Mouse (Mus musculus) embryonic fibroblast, embryonic 13.5 days (primary cell): ENCODE data around the gene Galnt2. TPM values are rescaled to one million over a fixed set of nuclear protein-coding genes. Genes with fewer than 3 reads are reported as not detected.

Experiments used
- H3K27ac ChIP-seq: 2 replicates; pipeline ENCODE4 v1.5.1; 2012; ENCODE audit warnings: low read length, control low read depth, inconsistent platforms; ENCODE audit not compliant: insufficient read depth
- H3K4me1 ChIP-seq: 2 replicates; pipeline ENCODE4 v1.6.1; 2011; ENCODE audit warnings: low read length; ENCODE audit not compliant: control insufficient read depth, insufficient read depth
- H3K4me3 ChIP-seq: 2 replicates; pipeline ENCODE4 v1.5.1; 2011; ENCODE audit warnings: mild to moderate bottlenecking, control low read depth, low read length; ENCODE audit not compliant: insufficient read depth
- CTCF ChIP-seq: IDR thresholded peaks from 2 replicates; pipeline ENCODE4 v1.5.1; 2011; ENCODE audit warnings: mild to moderate bottlenecking, control low read depth, low read length, moderate library complexity, borderline replicate concordance; ENCODE audit not compliant: insufficient read depth
- POLR2A ChIP-seq: IDR thresholded peaks from 2 replicates; pipeline ENCODE4 v1.6.1; 2011; ENCODE audit warnings: low read depth, mild to moderate bottlenecking, control low read depth, low read length, moderate library complexity
- polyA plus RNA-seq: library from polyadenylated mRNA; stranded (reverse); fragments of >200 nt; gene quantifications from 2 replicates; pipeline ENCODE4 v1.2.4, GENCODE M21; 2011; ENCODE audit warnings: low read depth; ENCODE audit not compliant: missing spikeins, insufficient read length

Gene Galnt2
- polyA plus RNA-seq, 1 experiment: 20.3 TPM

- TF ChIP-seq POLR2A (peak; percentile 72), CTCF (no peak)
- peak overlapping the region; percentile 73 for H3K4me3 ChIP-seq
- no peaks in the 10 kb centered on the region for H3K4me1 ChIP-seq
- peak overlapping the region; percentile 41 for H3K27ac ChIP-seq
These were observed 491 bp downstream of the Galnt2 start for GRCm38 (mm10) chr8:124231485-124232279.

DNA sequence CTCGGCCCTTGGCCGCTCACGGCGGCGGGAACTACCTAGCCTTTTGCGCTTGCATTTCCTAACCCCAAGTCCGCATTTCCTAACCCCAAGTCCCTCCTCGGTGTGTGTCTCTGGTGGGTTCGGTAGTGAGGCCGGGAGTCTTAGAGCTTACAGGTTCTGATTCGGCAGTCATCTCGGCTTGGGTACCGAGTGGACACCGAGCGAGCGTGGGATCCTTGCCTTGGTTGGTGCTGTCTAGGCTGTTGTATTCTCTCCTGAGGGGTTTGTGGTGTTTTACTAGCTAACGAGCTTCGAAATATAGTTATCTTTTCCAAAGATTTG lies 1.0 kb downstream of the Galnt2 start:
- 0 out of 2 replicates have a peak overlapping the region, but pooled peaks have one; percentile 10 for H3K27ac ChIP-seq
- peak overlapping the region; percentile 73 for H3K4me3 ChIP-seq
- TF ChIP-seq POLR2A (no peak), CTCF (no peak)
- no peaks in the 10 kb centered on the region for H3K4me1 ChIP-seq

GRCm38 (mm10) chr8:124234496-124234895 lies 3.3 kb downstream of the Galnt2 start:
- no peak overlapping the region for H3K4me3 ChIP-seq
- no peaks in the 10 kb centered on the region for H3K4me1 ChIP-seq
- TF ChIP-seq POLR2A (no peak), CTCF (no peak)
- no peak overlapping the region for H3K27ac ChIP-seq

GRCm38 (mm10) chr8:124235536-124235935 lies 4.3 kb downstream of the Galnt2 start:
- no peak overlapping the region for H3K27ac ChIP-seq
- H3K4me1 ChIP-seq: peaks cover 1% of the 10 kb centered on the region
- TF ChIP-seq CTCF (no peak), POLR2A (no peak)
- no peak overlapping the region for H3K4me3 ChIP-seq

GRCm38 (mm10) chr8:124239350-124239749 lies 8.2 kb downstream of the Galnt2 start:
- Histone ChIP-seq H3K27ac (no peak overlapping the region), H3K4me3 (no peak overlapping the region), H3K4me1 (peaks cover 4% of the 10 kb centered on the region)
- TF ChIP-seq POLR2A: no peak
- TF ChIP-seq CTCF: no peak

GRCm38 (mm10) chr8:124240932-124241331 lies 9.7 kb downstream of the Galnt2 start:
- no peak overlapping the region for H3K4me3 ChIP-seq
- TF ChIP-seq CTCF (no peak), POLR2A (no peak)
- no peak overlapping the region for H3K27ac ChIP-seq
- peaks cover 4% of the 10 kb centered on the region for H3K4me1 ChIP-seq

GRCm38 (mm10) chr8:124242208-124242607 lies 11.0 kb downstream of the Galnt2 start:
- no peak overlapping the region for H3K4me3 ChIP-seq
- peaks cover 4% of the 10 kb centered on the region for H3K4me1 ChIP-seq
- TF ChIP-seq CTCF: no peak
- TF ChIP-seq POLR2A: no peak
- H3K27ac ChIP-seq: no peak overlapping the region

DNA sequence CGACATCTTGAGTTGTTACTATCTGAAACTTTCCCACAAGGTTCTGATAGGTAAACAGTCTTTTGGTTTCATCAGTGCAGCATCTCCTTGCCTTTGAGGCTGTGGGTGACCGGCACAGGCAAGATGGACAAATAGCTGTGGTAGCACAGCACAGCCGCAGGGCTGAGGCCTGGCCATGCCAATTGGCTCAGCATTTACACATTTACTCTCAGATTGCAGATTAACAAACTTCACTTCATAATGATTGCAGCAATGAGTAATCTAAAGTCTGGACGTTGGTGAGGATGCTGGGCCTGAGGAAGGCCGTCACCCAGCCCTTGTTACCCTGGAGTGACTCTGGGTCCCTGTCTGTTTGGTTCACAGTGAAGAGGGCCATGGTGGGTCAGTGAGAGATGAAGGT lies 11.7 kb downstream of the Galnt2 start:
- Histone ChIP-seq H3K4me1 (peaks cover 4% of the 10 kb centered on the region), H3K27ac (no peak overlapping the region), H3K4me3 (no peak overlapping the region)
- TF ChIP-seq POLR2A: no peak
- no peak for TF ChIP-seq CTCF

GRCm38 (mm10) chr8:124247581-124247980 lies 16.4 kb downstream of the Galnt2 start:
- Histone ChIP-seq H3K27ac (no peak overlapping the region), H3K4me1 (peaks cover 7% of the 10 kb centered on the region; the same call in 1 of the 2 replicates), H3K4me3 (no peak overlapping the region)
- TF ChIP-seq CTCF (no peak), POLR2A (no peak)

DNA sequence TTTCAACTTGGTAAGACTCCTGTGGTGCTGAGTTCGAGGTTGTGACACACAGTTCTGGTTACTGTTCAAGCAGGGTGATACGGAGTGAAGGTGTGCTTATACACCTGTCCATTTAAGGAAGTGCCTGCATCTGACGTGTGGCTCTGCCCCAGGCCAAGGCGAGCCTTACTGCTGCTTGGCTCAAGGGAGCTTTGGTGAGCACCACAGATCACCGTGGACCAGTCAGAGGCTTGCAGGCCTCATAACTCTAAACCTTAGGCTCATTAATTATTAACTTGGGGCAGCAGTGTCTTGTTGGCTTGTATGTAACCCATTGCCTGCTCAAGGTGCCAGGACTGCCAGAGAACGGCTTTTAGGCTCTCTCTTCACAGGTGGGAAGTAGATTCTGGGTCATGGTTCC lies 17.5 kb downstream of the Galnt2 start:
- Histone ChIP-seq H3K4me1 (peaks cover 13% of the 10 kb centered on the region), H3K27ac (no peak overlapping the region), H3K4me3 (no peak overlapping the region)
- TF ChIP-seq POLR2A (no peak), CTCF (no peak)

DNA sequence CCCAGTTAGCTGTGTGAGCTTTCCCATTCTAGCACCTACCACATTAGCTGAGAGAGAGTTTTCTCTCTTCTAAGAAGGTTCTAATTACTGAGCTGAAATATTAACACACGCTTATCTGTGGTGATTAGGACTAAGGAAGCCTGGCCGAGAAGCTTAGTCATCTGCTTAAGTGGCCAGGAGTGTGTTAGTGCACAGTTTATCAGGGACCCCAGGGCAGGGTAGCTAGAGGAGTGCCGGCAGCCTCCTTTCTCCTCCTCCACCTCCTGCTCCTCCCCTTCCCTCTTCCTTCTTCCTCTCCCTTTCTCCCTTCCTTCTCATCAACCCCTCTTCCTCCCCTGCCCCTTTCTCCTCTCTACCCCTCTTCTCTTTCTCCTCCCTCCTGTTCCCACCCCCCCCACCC lies 19.1 kb downstream of the Galnt2 start:
- TF ChIP-seq CTCF: no peak
- TF ChIP-seq POLR2A: no peak
- Histone ChIP-seq H3K4me3 (no peak overlapping the region), H3K27ac (no peak overlapping the region)

More for the DNA sequence above, 19.1 kb downstream of the Galnt2 start:
- H3K4me1 ChIP-seq: peaks cover 19% of the 10 kb centered on the region
